Mouse (Mus musculus) left cerebral cortex, adult 2 months (tissue): ENCODE measurements around the gene Lhfp. TPM values are rescaled to one million over a fixed set of nuclear protein-coding genes. Genes with fewer than 3 reads are reported as not detected.

Source experiments
- DNase-seq, 2 experiments: peaks; one replicate each; pipeline ENCODE4 v3.0.0; 2021 to 2022; ENCODE audit warnings: low spot score in 2 of 2, mixed read lengths in 1 of 2; ENCODE audit errors: extremely low spot score in 1 of 2
- H3K27ac ChIP-seq: fragments of 200-600 bp; 2 replicates; pipeline ENCODE4 v1.8.1; 2022
- H3K4me3 ChIP-seq: fragments of 200-600 bp; 2 replicates; pipeline ENCODE4 v1.8.1; 2022
- CTCF ChIP-seq: fragments of 200-600 bp; IDR thresholded peaks from 2 replicates; pipeline ENCODE4 v1.8.1; 2022; ENCODE audit warnings: antibody characterized with exemption, mild to moderate bottlenecking, moderate library complexity
- intact Hi-C: fragments of 180-260 bp; cut with DNase I; formaldehyde crosslinking; loops from one replicate; pipeline ENCODE4 v1.15.1; 2025
- total RNA-seq, 2 experiments: library from RNA; stranded (reverse); gene quantifications; 2 replicates each; pipeline ENCODE4 v1.2.3; 2021

The Lhfp gene
- total RNA-seq, 2 experiments from 2014 or later, result 32.9 to 34.4 TPM

DNA sequence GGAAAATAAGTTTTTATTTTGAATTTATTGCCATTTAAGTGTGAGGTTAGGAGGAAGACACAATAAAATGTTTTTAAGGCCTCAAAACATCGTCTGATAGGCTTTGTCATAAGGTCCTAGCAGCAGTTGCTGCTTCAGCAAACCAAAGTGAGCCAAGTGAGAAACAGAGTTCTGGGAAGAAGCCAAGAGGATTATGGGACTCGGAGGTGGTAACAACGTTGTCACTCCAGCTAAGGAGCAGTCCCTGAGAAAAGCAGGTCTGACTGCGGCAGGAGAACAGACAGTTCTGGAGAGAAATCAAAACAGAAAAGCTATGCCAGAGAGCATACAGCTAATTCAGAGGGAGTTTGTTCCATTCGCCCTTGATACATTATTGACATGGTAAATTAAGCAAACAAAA is 260.5 kb downstream of the Lhfp start:
- Histone ChIP-seq H3K4me3 (no peak overlapping the region), H3K27ac (no peak overlapping the region)
- intact Hi-C loops, result no loop called here
- TF ChIP-seq CTCF, result no peak
- no peak for DNase-seq

DNA sequence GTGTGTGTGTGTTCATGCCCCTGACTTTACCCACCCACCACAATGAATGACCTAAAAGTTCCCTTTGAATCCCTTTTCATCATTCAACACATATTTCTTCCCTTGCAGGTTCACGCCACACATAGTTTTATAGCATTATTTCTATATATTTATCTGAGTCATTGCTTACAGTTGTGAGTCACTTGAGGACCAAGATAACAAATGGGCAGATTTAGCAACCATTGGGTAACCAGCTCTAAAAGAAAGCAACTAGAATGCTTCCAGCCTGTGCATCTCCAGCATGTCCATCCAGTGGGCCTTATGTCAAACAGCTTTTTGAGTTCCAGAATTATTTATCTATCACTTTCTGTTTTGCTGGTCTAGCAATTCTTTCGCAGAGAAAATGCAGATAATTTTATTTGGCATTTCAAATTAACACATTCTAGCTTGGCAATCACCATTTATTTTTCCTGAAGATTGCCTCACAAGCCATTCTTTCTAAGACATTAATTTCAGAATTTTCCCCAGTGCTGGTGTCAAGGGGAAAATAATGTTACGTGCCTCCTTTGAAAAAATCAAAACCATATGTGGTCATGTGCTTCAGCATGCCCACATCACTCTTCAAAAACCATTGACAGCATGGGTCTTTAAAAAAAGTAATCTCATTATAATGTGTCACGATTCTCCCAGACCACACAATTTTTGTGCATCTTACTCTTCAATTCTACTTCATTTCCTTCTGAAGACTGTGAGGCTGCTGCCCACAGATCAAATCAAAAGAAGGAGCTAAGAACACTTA is 263.0 kb downstream of the Lhfp start:
- DNase-seq, result no peak
- intact Hi-C loops, result no loop called here
- H3K4me3 ChIP-seq, result no peak overlapping the region
- H3K27ac ChIP-seq, result no peak overlapping the region
- no peak for TF ChIP-seq CTCF

DNA sequence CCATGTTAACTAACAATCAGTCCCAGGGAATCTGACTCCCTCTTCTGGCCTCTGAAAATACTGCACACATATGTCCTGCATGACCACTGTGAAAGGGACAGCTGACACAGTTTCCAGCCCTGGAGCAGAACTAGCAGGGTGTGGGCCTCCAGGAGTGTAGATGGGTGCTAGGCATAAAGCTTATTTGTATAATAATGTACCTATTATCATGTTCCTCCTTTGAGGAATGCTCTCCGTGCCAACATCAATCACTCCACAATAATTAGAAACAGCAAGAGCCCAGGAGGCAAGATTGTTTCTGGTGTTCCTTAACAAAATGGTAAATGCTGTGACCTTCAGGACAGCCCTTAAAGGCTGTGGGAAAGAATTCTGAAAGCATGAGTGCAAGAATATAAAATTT is 264.5 kb downstream of the Lhfp start:
- DNase-seq, result no peak
- TF ChIP-seq CTCF, result no peak
- intact Hi-C loops, result loop anchor here (5.0 kb wide), 1 partner anchor 144 kb away; no protein-coding TSS in a partner anchor
- no peak overlapping the region for H3K4me3 ChIP-seq
- H3K27ac ChIP-seq, result no peak overlapping the region

DNA sequence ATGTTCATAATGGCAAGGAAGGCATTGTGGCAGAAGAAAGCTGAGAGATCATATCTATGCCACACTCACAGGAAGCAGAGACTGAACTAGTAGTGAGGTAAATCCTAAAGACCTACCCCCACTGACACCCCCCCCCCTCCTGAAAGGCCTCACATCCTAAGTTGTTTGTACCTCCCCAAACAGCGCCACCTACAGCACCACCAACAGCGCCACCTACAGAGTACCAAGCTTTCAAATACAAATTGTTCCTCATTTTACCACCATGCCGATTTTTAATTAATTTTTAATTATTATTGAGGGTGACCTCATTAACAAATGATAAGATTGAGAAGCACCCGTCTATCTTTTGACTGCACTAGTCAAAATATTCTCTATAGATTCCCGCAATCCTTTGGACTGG is 267.3 kb downstream of the Lhfp start:
- Histone ChIP-seq H3K4me3 (no peak overlapping the region), H3K27ac (no peak overlapping the region)
- no peak for DNase-seq
- peak; percentile 5 for TF ChIP-seq CTCF
- intact Hi-C loops, result loop anchor here (5.0 kb wide), 1 partner anchor 146 kb away; no protein-coding TSS in a partner anchor

DNA sequence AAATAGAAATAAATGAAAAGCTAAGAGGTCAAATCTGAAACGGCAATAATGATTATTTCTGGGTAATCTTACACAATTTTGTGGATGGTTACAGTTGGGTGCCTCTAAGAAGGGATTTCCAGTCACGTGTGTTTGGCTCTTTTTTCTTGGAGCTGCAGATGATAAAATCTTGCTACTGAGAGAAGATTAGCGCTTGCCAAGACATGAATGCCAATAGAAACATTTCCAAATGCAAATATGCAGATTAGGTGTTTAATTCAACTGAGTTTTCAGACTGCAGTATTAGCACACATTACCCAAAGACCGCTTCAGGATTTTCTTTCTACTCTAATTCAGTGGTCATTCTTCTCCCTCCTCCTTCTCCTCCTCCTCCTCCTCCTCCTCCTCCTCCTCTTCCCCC is 268.8 kb downstream of the Lhfp start:
- H3K4me3 ChIP-seq, result no peak overlapping the region
- H3K27ac ChIP-seq, result no peak overlapping the region
- no peak for DNase-seq
- intact Hi-C loops, result loop anchor here (5.0 kb wide), 2 partner anchors 67 to 268 kb away; partner anchors contain the start of gene Lhfp
- TF ChIP-seq CTCF, result no peak

DNA sequence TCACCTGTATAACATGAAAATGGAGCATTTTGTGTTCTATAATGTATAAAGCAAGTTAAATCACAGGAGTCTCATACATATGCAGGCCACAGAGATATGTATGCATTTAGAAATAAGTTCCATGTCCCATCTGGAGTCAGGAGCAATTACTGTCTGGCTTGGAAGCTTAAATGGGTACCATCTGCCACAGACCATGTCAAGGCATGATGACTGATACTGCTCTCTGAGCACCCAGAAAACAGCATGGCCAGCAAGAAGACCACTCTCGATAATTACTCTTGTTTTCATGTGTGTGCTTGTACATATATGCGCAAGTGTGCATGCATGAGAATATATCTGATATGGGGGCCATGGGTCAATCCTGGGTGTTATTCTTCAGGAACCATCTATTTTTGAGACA is 269.3 kb downstream of the Lhfp start:
- intact Hi-C loops, result loop anchor here (5.0 kb wide), 2 partner anchors 67 to 268 kb away; partner anchors contain the start of gene Lhfp
- no peak for DNase-seq
- H3K4me3 ChIP-seq, result no peak overlapping the region
- H3K27ac ChIP-seq, result peak overlapping the region; percentile 36; the same call in 1 of the 2 replicates
- TF ChIP-seq CTCF, result no peak

Other genes with a start within 250 kb of the Lhfp start
- 10 to 100 TPM; 41.9 to 46.7 TPM for gene Cog6, start 24.3 kb upstream of the Lhfp start, total RNA-seq